ENCODE assay signal across 14 mouse cellular contexts in the genomic region with DNA sequence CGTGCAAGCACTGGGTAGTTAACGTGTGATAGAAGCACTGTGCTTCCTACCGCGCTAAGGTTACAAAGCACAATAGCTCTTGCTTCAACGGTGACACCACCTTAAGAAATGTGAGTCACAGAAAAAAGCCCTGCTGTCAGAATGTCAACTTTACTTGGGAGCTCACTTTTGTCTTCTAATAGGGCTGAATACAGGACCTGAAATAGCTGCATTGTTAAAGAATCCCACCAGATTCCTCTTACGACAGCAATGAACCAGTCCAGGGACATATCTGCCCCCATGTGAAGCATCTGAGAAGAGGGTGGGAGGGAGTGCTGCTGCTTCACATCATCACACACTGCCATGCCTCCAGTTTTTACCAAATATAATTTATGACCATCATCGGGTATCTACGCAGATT.
"Had no signal": no experiment of that assay in that cellular context is flagged by ENCODE, and none has a peak within 500 bp of the region (broad histone marks: within the 10 kb centered on the region; RNA-seq: fewer than 3 reads in every experiment).

No protein-coding gene starts in this region.

- H3K4me3 ChIP-seq: layer of hippocampus, adult 2 months; limb, embryonic 12.5 days; liver, embryonic 13.5 days; lung, embryonic 15.5 days; midbrain, embryonic 12.5 days; neural tube, embryonic 13.5 days had no signal

- H3K36me3 ChIP-seq: limb, embryonic 12.5 days; liver, embryonic 13.5 days; lung, embryonic 15.5 days; midbrain, embryonic 12.5 days; neural tube, embryonic 13.5 days had no signal

- H3K27me3 ChIP-seq: limb, embryonic 12.5 days; liver, embryonic 13.5 days; lung, embryonic 15.5 days; midbrain, embryonic 12.5 days; neural tube, embryonic 13.5 days had no signal

- H3K4me1 ChIP-seq: limb, embryonic 12.5 days; liver, embryonic 13.5 days; lung, embryonic 15.5 days; neural tube, embryonic 13.5 days had no signal

- ATAC-seq: liver, postnatal 0 days; midbrain, embryonic 16.5 days had no signal

- DNase-seq: kidney, adult 9 months; kidney, postnatal 10 days; kidney, postnatal 4 days; liver; liver, embryonic 13.5 days; liver, postnatal 0 days; right cerebral cortex, postnatal 25 days; thymus, postnatal 4 days had no signal

- H3K4me2 ChIP-seq: limb, embryonic 12.5 days; liver, embryonic 13.5 days; lung, embryonic 15.5 days; midbrain, embryonic 12.5 days; neural tube, embryonic 13.5 days had no signal

- H3K27ac ChIP-seq: layer of hippocampus, adult 2 months; limb, embryonic 12.5 days; liver, embryonic 13.5 days; lung, embryonic 15.5 days; midbrain, embryonic 12.5 days; neural tube, embryonic 13.5 days had no signal

- H3K9ac ChIP-seq: limb, embryonic 12.5 days; liver, embryonic 13.5 days; liver, postnatal 0 days; lung, embryonic 15.5 days; midbrain, embryonic 12.5 days; neural tube, embryonic 13.5 days had no signal

- H3K9me3 ChIP-seq: limb, embryonic 12.5 days; liver, embryonic 13.5 days; lung, embryonic 15.5 days; midbrain, embryonic 12.5 days; neural tube, embryonic 13.5 days had no signal
